Mouse (Mus musculus) cerebellum, adult 2 months (tissue): ENCODE data around the gene Cpd. TPM values are rescaled to one million over a fixed set of nuclear protein-coding genes. Genes with fewer than 3 reads are reported as not detected.

Experiments
- DNase-seq, 2 experiments: peaks; one replicate each; pipeline ENCODE4 v3.0.0; 2021
- H3K27ac ChIP-seq: fragments of 200-500 bp; 2 replicates; pipeline ENCODE4 v1.5.1; 2012; ENCODE audit warnings: low read length, control low read depth, inconsistent platforms; ENCODE audit not compliant: insufficient read depth
- H3K27me3 ChIP-seq: fragments of 200-500 bp; 2 replicates; pipeline ENCODE4 v1.6.1; 2012; ENCODE audit warnings: inconsistent platforms, mild to moderate bottlenecking, low read length, moderate library complexity; ENCODE audit not compliant: control insufficient read depth, insufficient read depth
- H3K4me1 ChIP-seq: fragments of 200-500 bp; 2 replicates; pipeline ENCODE4 v1.6.1; 2011; ENCODE audit warnings: low read length; ENCODE audit not compliant: control insufficient read depth, insufficient read depth
- H3K4me3 ChIP-seq: fragments of 200-500 bp; replicated peaks from 2 replicates; pipeline ENCODE3; 2011; ENCODE audit warnings: mild to moderate bottlenecking, low read depth, low read length, control low read depth; ENCODE audit not compliant: insufficient read depth
- CTCF ChIP-seq: fragments of 200-500 bp; IDR thresholded peaks from 2 replicates; pipeline ENCODE4 v1.5.1; 2011; ENCODE audit warnings: low read depth, mild to moderate bottlenecking, control low read depth, low read length, moderate library complexity, borderline replicate concordance; ENCODE audit not compliant: insufficient read depth
- POLR2A ChIP-seq: fragments of 200-500 bp; IDR thresholded peaks from 2 replicates; pipeline ENCODE4 v1.6.1; 2011; ENCODE audit warnings: low read length, control low read depth, borderline replicate concordance; ENCODE audit not compliant: insufficient read depth
- WGBS: fragments of 180-500 bp; shearing (Covaris S2); methylation state at CpG from one replicate; pipeline ENCODE4 v1.1.7; 2018; 5-methylcytosine and 5-hydroxymethylcytosine counted together
- polyA plus RNA-seq: library from polyadenylated mRNA; depleted of rRNA; stranded (reverse); fragments of >200 nt; gene quantifications from 2 replicates; pipeline ENCODE4 v1.2.3, GENCODE M21; 2012; rRNA removed

Gene Cpd
- polyA plus RNA-seq, 1 experiment, result 31.8 TPM

GRCm38 (mm10) chr11:76734560-76734959 lies 112.3 kb downstream of the Cpd start:
- no peak overlapping the region for H3K27ac ChIP-seq
- 51% methylated on average over 3 of the region's 3 CpGs for WGBS
- DNase-seq, result no peak
- no peak overlapping the region for H3K4me3 ChIP-seq
- TF ChIP-seq CTCF (no peak), POLR2A (no peak)
- no peaks in the 10 kb centered on the region for H3K27me3 ChIP-seq
- no peaks in the 10 kb centered on the region for H3K4me1 ChIP-seq

- TF ChIP-seq CTCF (no peak), POLR2A (no peak)
- no peak overlapping the region for H3K4me3 ChIP-seq
- H3K4me1 ChIP-seq, result no peaks in the 10 kb centered on the region
- DNase-seq, result no peak
- no peaks in the 10 kb centered on the region for H3K27me3 ChIP-seq
- 83% methylated on average over 3 of the region's 3 CpGs for WGBS
- H3K27ac ChIP-seq, result no peak overlapping the region
These were observed 116.2 kb downstream of the Cpd start for GRCm38 (mm10) chr11:76730650-76731049.

Other genes with a start within 250 kb of the Cpd start
- gene Abr, start 224.7 kb downstream of the Cpd start, polyA plus RNA-seq, result 168 and 170 TPM in 2 replicates
- 3.0 and 4.3 TPM in 2 replicates for gene Bhlha9, start 174.5 kb downstream of the Cpd start, polyA plus RNA-seq
- 0.21 and 0.38 TPM in 2 replicates for gene Trarg1, start 167.2 kb downstream of the Cpd start, polyA plus RNA-seq
- gene Gosr1, start 83.4 kb downstream of the Cpd start, polyA plus RNA-seq, result 31.9 and 34.3 TPM in 2 replicates
- gene Tmigd1, start 55.1 kb upstream of the Cpd start, polyA plus RNA-seq, result 0.33 TPM in 1 of 2 replicates, not detected in the other
- gene Blmh, start 77.8 kb upstream of the Cpd start, polyA plus RNA-seq, result 42.0 and 45.9 TPM in 2 replicates
- 4.7 and 4.8 TPM in 2 replicates for gene Slc6a4, start 151.6 kb upstream of the Cpd start, polyA plus RNA-seq
- 11.1 and 11.8 TPM in 2 replicates for gene Nsrp1, start 231.4 kb upstream of the Cpd start, polyA plus RNA-seq